Mouse (Mus musculus): ENCODE data around the gene Cox18. TPM values are rescaled to one million over a fixed set of nuclear protein-coding genes. Genes with fewer than 3 reads are reported as not detected.

Gene Cox18
- polyA plus RNA-seq, 1 experiment from 2014 or later: 35.9 TPM

DNA sequence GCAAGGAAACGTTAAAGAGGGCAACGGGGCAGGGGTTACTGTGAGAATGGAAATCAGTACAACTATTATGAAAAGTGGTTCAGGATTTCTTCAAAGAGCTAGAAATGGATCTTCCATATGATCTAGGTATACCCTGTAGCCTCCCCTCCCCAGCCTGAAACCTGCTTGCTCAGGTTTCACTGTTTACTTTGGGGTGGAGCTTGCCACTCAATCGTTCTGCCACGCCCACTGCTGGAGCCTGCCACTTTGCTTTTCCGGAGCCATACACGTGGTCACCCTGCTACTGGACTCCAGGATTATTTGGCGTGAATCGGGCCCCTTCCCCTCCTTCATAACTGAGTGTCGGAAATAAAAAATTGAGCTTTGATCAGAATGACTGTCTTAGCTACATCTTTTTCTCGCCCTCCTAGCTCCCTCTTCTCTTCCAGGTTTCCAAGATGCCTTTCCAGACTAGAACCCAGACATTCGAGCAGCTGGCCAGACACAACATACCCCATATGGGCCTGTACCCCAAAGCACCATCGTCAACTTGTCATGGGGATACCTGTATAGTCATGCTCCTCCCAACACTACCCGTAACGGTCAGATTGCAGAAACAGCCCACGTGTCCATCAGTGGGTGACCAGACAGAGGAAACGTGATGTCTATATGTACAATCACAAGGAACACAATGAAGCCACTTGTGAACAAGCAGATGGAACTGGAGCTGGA is 23.7 kb downstream of the Cox18 start:
- H3K4me1 ChIP-seq (replicated peaks; ENCODE audit: control insufficient read depth, insufficient read depth, low read length): no peaks in the 10 kb centered on the region
- 48% methylated on average over 16 of the region's 16 CpGs for WGBS
- no peaks in the 10 kb centered on the region for H3K36me3 ChIP-seq (ENCODE audit: control insufficient read depth, insufficient read depth, low read length)
- H3K27me3 ChIP-seq (replicated peaks; ENCODE audit: control insufficient read depth, insufficient read depth, low read length): no peaks in the 10 kb centered on the region
- H3K9me3 ChIP-seq (ENCODE audit: control insufficient read depth, low read length): no peaks in the 10 kb centered on the region
- H3K4me3 ChIP-seq (ENCODE audit: low read depth, low read length): no peak overlapping the region
- ATAC-seq (replicated peaks; ENCODE audit: low FRiP score) (no peak), DNase-seq (ENCODE audit: low spot score) (no peak)
- H3K9ac ChIP-seq (ENCODE audit: low read depth, low read length): no peak overlapping the region
- H3K4me2 ChIP-seq: no peak overlapping the region
- H3K27ac ChIP-seq (ENCODE audit: low read depth, low read length): no peak overlapping the region

DNA sequence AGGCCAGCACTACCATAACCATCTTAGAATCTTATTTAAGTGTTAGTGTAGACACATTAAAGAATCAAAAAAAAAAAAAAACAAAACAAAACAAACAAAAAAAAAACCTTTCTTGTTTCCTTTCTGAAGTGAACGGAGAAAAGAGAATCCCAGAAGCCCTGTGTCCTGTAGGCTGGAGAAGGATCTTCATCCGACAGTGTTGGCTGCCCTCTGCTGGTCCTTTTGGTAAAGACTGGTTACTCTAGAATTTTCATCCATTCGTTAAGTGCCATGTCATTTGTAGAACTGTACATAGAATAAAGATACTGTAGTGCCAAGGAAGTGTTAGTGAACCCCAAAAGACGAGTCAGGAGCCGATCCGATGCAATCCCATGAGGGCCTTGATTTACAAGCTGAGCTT is 29.0 kb downstream of the Cox18 start:
- peak; percentile 47; the same call in 1 of the 2 replicates for ATAC-seq (replicated peaks; ENCODE audit: low FRiP score)
- H3K4me3 ChIP-seq (ENCODE audit: low read depth, low read length): no peak overlapping the region
- no peak for DNase-seq (ENCODE audit: low spot score)
- no peaks in the 10 kb centered on the region for H3K36me3 ChIP-seq (ENCODE audit: control insufficient read depth, insufficient read depth, low read length)
- no peak overlapping the region for H3K4me2 ChIP-seq
- H3K27me3 ChIP-seq (replicated peaks; ENCODE audit: control insufficient read depth, insufficient read depth, low read length): no peaks in the 10 kb centered on the region
- 26% methylated on average over 6 of the region's 6 CpGs for WGBS
- H3K9ac ChIP-seq (ENCODE audit: low read depth, low read length): no peak overlapping the region
- H3K27ac ChIP-seq (ENCODE audit: low read depth, low read length): no peak overlapping the region
- no peaks in the 10 kb centered on the region for H3K4me1 ChIP-seq (replicated peaks; ENCODE audit: control insufficient read depth, insufficient read depth, low read length)
- no peaks in the 10 kb centered on the region for H3K9me3 ChIP-seq (ENCODE audit: control insufficient read depth, low read length)

DNA sequence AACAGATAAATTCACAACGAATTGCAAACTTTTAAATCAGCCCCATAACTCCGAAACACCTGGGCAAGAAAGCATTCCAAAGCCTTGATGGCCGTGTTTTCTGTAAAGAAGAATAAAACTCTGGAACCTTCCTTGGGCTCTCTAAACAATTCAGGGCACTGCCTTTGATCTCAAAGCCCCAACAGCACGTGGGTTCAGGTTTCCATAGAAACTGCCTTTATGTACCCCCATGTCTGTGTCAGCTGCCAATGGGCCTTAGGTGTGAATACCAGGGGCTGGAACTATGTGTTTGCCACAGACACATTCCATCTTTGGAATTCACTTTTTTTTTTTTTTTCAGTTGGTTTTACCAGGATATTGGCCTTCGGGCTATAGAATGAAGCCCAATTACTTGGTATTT is 41.0 kb downstream of the Cox18 start:
- 67% methylated on average over 5 of the region's 5 CpGs for WGBS
- Histone ChIP-seq H3K36me3 (ENCODE audit: control insufficient read depth, insufficient read depth, low read length) (no peaks in the 10 kb centered on the region), H3K4me1 (replicated peaks; ENCODE audit: control insufficient read depth, insufficient read depth, low read length) (no peaks in the 10 kb centered on the region), H3K27ac (ENCODE audit: low read depth, low read length) (no peak overlapping the region), H3K4me2 (no peak overlapping the region), H3K4me3 (ENCODE audit: low read depth, low read length) (no peak overlapping the region), H3K27me3 (replicated peaks; ENCODE audit: control insufficient read depth, insufficient read depth, low read length) (no peaks in the 10 kb centered on the region), H3K9ac (ENCODE audit: low read depth, low read length) (no peak overlapping the region), H3K9me3 (ENCODE audit: control insufficient read depth, low read length) (no peaks in the 10 kb centered on the region)
- no peak for ATAC-seq (replicated peaks; ENCODE audit: low FRiP score)
- no peak for DNase-seq (ENCODE audit: low spot score)

DNA sequence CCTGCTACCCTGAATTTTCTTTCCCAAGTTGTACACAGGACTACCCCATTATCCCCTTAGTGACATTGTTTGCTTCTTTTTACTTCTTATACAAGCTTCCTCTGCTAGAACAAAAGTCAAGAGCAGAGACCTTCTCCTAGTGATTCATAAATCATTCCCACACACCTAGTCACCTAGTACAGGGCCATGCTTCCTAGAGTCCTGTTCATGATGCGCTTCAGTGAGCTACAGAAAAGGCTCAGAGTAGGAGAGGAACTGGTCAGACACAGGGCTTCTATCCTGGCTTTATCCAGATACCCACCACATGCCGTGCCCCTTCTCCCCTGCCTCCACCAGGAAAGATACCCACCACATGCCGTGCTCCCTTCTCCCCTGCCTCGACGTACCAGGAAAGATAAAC is 44.7 kb downstream of the Cox18 start:
- 72% methylated on average over 5 of the region's 5 CpGs for WGBS
- Histone ChIP-seq H3K27ac (ENCODE audit: low read depth, low read length) (no peak overlapping the region), H3K9ac (ENCODE audit: low read depth, low read length) (no peak overlapping the region), H3K4me1 (replicated peaks; ENCODE audit: control insufficient read depth, insufficient read depth, low read length) (no peaks in the 10 kb centered on the region), H3K9me3 (ENCODE audit: control insufficient read depth, low read length) (no peaks in the 10 kb centered on the region), H3K4me2 (no peak overlapping the region), H3K4me3 (ENCODE audit: low read depth, low read length) (no peak overlapping the region), H3K27me3 (replicated peaks; ENCODE audit: control insufficient read depth, insufficient read depth, low read length) (no peaks in the 10 kb centered on the region), H3K36me3 (ENCODE audit: control insufficient read depth, insufficient read depth, low read length) (no peaks in the 10 kb centered on the region)
- DNase-seq (ENCODE audit: low spot score) (no peak), ATAC-seq (replicated peaks; ENCODE audit: low FRiP score) (no peak)

DNA sequence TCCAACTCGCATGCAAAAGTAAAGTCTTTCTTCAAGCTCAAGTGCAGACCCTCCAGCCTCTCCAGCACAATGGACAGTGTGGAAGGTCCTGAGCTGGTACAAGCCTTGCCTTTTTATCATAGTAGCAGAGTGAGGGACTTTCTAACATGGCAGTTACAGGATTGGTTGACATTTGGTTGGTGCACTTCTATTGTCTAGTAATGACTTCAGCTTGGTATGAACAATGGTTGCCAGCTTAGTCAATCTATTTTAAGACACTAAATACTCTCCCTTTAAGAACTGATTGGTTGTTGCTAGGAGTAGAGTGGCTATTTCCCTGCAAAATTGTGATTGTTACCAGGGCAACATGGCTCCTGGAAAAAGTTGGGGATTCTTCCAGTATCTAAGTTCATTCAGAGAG is 45.7 kb downstream of the Cox18 start:
- WGBS: 89% methylated on average over 1 of the region's 1 CpGs
- Histone ChIP-seq H3K27ac (ENCODE audit: low read depth, low read length) (no peak overlapping the region), H3K9me3 (ENCODE audit: control insufficient read depth, low read length) (no peaks in the 10 kb centered on the region), H3K4me3 (ENCODE audit: low read depth, low read length) (no peak overlapping the region), H3K36me3 (ENCODE audit: control insufficient read depth, insufficient read depth, low read length) (no peaks in the 10 kb centered on the region), H3K4me2 (no peak overlapping the region), H3K27me3 (replicated peaks; ENCODE audit: control insufficient read depth, insufficient read depth, low read length) (no peaks in the 10 kb centered on the region), H3K9ac (ENCODE audit: low read depth, low read length) (no peak overlapping the region), H3K4me1 (replicated peaks; ENCODE audit: control insufficient read depth, insufficient read depth, low read length) (no peaks in the 10 kb centered on the region)
- DNase-seq (ENCODE audit: low spot score) (no peak), ATAC-seq (replicated peaks; ENCODE audit: low FRiP score) (no peak)

Other genes with a start within 250 kb of the Cox18 start
- 25.2 and 32.2 TPM in 2 replicates for gene Ankrd17, start 142.6 kb upstream of the Cox18 start, polyA plus RNA-seq (2014; fragmentation: Nextera tagmentation; extraction: Ambion mirVana)
- gene Gm9958, start 143.2 kb upstream of the Cox18 start, polyA plus RNA-seq (2014; fragmentation: Nextera tagmentation; extraction: Ambion mirVana): 3.8 and 4.1 TPM in 2 replicates
- 772 and 788 TPM in 2 replicates for gene Alb, start 236.9 kb upstream of the Cox18 start, polyA plus RNA-seq (2014; fragmentation: Nextera tagmentation; extraction: Ambion mirVana)

Measured in liver, embryonic 11.5 days (tissue).